Mouse (Mus musculus) midbrain, postnatal 0 days (tissue): ENCODE measurements around the gene Ada. TPM values are rescaled to one million over a fixed set of nuclear protein-coding genes. Genes with fewer than 3 reads are reported as not detected.

ENCODE experiments used
- ATAC-seq: fragments of 200-750 bp; cut with Nextera tagmentation; 2 replicates; pipeline ENCODE4 v1.8.0; 2017; ENCODE audit warnings: moderate number of reproducible peaks, mild to moderate bottlenecking, moderate TSS enrichment, moderate library complexity; ENCODE audit not compliant: low FRiP score
- DNase-seq: peaks from one replicate; pipeline ENCODE4 v3.0.0-alpha.2; 2015; ENCODE audit warnings: low spot score
- H3K27ac ChIP-seq: fragments of 300-500 bp; sonication (generic); 2 replicates; pipeline ENCODE4 v1.5.1; 2014; ENCODE audit warnings: low read depth, mild to moderate bottlenecking, low read length, mixed read lengths
- H3K27me3 ChIP-seq: fragments of 300-500 bp; sonication (generic); 2 replicates; pipeline ENCODE4 v1.6.1; 2014; ENCODE audit warnings: low read length, control low read depth, mixed read lengths; ENCODE audit not compliant: insufficient read depth
- H3K36me3 ChIP-seq: fragments of 300-500 bp; sonication (generic); 2 replicates; pipeline ENCODE4 v1.6.1; 2014; ENCODE audit warnings: low read length, control low read depth, mixed read lengths; ENCODE audit not compliant: insufficient read depth
- H3K4me1 ChIP-seq: fragments of 300-500 bp; sonication (generic); 2 replicates; pipeline ENCODE4 v1.6.1; 2014; ENCODE audit warnings: mild to moderate bottlenecking, control low read depth, antibody characterized with exemption, low read length, mixed read lengths; ENCODE audit not compliant: insufficient read depth
- H3K4me2 ChIP-seq: fragments of 300-500 bp; sonication (generic); 2 replicates; pipeline ENCODE4 v1.6.1; 2014; ENCODE audit warnings: low read depth, mild to moderate bottlenecking, low read length, mixed read lengths; ENCODE audit not compliant: poor library complexity, severe bottlenecking
- H3K4me3 ChIP-seq: fragments of 300-500 bp; sonication (generic); 2 replicates; pipeline ENCODE4 v1.5.1; 2014; ENCODE audit warnings: low read depth, mild to moderate bottlenecking, low read length, moderate library complexity
- H3K9ac ChIP-seq: fragments of 300-500 bp; sonication (generic); replicated peaks from 2 replicates; pipeline ENCODE4 v1.6.1; 2014; ENCODE audit warnings: mild to moderate bottlenecking, low read length, moderate library complexity, mixed read lengths; ENCODE audit not compliant: poor library complexity, severe bottlenecking
- H3K9me3 ChIP-seq: fragments of 300-500 bp; sonication (generic); 2 replicates; pipeline ENCODE4 v1.6.1; 2016; ENCODE audit warnings: low read length, control low read depth
- CTCF ChIP-seq: IDR thresholded peaks from 2 replicates; pipeline ENCODE4 v1.5.1; 2016; ENCODE audit warnings: antibody characterized with exemption, mild to moderate bottlenecking
- WGBS: fragments of 180-500 bp; shearing (Covaris S2); extraction: QIAGEN DNeasy Blood & Tissue Kit; methylation state at CpG from one replicate; pipeline ENCODE4 v1.1.7; 2014; 5-methylcytosine and 5-hydroxymethylcytosine counted together
- polyA plus RNA-seq: library from polyadenylated mRNA; unstranded; fragments of >200 nt; fragmentation: Nextera tagmentation; extraction: Ambion mirVana; gene quantifications from 2 replicates; pipeline ENCODE4 v1.2.1, GENCODE M21; 2015
- total RNA-seq: library from RNA; depleted of rRNA; stranded (reverse); fragments of >200 nt; gene quantifications from 2 replicates; pipeline ENCODE4 v1.2.3, GENCODE M21; 2014

Ada gene
- total and polyA plus RNA-seq, 2 experiments from 2014 or later: 1.4 to 3.7 TPM

DNA sequence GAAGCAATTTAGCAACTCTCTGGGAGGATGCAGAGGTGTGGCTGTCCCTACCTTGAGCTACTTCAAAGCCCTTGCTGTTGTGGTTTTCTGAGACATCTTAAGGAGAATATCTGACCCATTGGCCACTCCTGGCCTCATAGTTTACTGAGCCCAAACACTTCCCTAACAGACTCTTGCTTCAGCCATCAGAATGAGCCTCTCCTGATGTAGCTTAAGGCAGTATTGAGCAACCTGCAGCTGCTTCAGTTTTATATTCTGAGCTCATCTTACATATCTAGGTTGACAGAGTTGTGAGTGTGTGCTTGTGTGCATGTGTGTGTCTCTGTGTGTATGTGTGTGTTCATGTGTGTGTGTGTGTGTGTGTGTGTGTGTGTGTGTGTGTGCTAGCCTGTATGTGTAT lies 16.2 kb upstream of the Ada start:
- DNase-seq: no peak
- no peaks in the 10 kb centered on the region for H3K36me3 ChIP-seq
- no peaks in the 10 kb centered on the region for H3K4me1 ChIP-seq
- H3K27me3 ChIP-seq: no peaks in the 10 kb centered on the region
- TF ChIP-seq CTCF: no peak
- no peak for ATAC-seq
- no peak overlapping the region for H3K27ac ChIP-seq
- H3K4me3 ChIP-seq: no peak overlapping the region
- H3K9ac ChIP-seq: no peak overlapping the region
- H3K9me3 ChIP-seq: no peaks in the 10 kb centered on the region
- H3K4me2 ChIP-seq: no peak overlapping the region

DNA sequence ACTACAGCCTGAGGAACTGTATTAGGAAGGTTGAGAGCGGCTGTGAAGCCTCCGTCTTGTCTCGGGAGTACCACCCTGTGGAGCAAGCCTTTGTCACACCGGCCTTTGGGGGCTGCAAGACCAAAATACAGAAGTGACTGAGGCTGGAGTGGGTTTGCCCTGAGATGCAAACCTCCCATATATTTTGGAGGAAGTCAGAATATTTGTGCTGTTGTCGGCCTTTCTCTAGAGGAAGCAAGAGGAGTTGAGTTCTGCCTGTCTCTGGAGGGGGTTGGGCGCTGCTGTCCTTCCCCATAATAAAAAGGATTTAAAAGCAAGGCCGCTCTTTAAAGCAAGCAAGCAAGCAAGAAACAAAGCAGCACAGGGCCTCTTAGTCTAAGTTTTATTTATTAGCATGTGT lies 11.4 kb upstream of the Ada start:
- 86% methylated on average over 7 of the region's 7 CpGs for WGBS
- no peaks in the 10 kb centered on the region for H3K4me1 ChIP-seq
- H3K9me3 ChIP-seq: no peaks in the 10 kb centered on the region
- no peaks in the 10 kb centered on the region for H3K36me3 ChIP-seq
- H3K27me3 ChIP-seq: no peaks in the 10 kb centered on the region
- ATAC-seq (no peak), DNase-seq (no peak)
- TF ChIP-seq CTCF: no peak
- no peak overlapping the region for H3K4me2 ChIP-seq
- no peak overlapping the region for H3K27ac ChIP-seq
- no peak overlapping the region for H3K4me3 ChIP-seq
- H3K9ac ChIP-seq: no peak overlapping the region

DNA sequence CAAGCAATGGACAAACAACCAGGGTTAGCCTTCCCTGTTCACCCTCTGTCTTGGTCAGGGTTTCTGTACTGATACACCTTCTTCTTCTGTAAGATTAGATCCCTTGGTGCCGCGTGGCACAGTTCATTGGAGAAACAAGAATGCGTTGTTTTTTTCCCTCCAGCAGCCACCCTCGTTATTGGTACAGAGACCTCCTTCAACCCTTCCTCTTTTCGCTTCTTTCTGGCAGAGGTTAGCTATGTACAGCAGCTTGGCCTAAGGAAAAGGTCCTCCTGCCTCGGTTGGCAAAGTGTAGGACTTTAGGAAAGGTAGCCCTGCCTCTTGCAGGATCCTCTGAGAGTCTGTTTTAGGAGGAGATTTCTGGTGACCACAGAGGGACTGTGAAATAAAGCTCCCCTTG lies 10.6 kb upstream of the Ada start:
- H3K9me3 ChIP-seq: no peaks in the 10 kb centered on the region
- ATAC-seq: no peak
- 87% methylated on average over 6 of the region's 6 CpGs for WGBS

DNA sequence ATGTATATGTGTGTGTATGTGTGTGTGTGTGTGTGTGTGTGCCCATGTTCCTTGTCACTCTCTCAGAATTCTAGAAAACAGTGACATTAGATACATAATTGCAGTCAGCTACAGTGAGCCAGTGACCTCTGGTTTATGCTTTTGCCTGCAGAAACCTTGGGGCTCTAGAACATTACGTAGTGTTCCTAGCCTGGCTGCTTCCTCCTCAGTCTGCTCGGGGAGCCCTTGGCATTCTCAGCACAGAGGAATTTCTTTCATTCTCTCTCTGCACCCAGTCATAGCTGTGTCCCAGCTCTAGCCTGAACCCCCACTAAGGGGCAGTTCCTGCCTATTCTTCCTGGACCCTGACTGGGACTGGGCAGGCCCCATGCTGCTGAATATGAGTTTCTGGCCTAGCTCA lies 8.1 kb upstream of the Ada start:
- no peaks in the 10 kb centered on the region for H3K36me3 ChIP-seq
- no peaks in the 10 kb centered on the region for H3K4me1 ChIP-seq
- no peak overlapping the region for H3K27ac ChIP-seq
- DNase-seq (no peak), ATAC-seq (no peak)
- H3K9me3 ChIP-seq: no peaks in the 10 kb centered on the region
- H3K9ac ChIP-seq: no peak overlapping the region
- H3K4me2 ChIP-seq: no peak overlapping the region
- TF ChIP-seq CTCF: no peak
- no peak overlapping the region for H3K4me3 ChIP-seq
- no peaks in the 10 kb centered on the region for H3K27me3 ChIP-seq
- WGBS: 67% methylated on average over 2 of the region's 2 CpGs

More for the DNA sequence above, 10.6 kb upstream of the Ada start:
- no peak for DNase-seq
- H3K27me3 ChIP-seq: no peaks in the 10 kb centered on the region
- no peak overlapping the region for H3K9ac ChIP-seq
- H3K4me3 ChIP-seq: no peak overlapping the region
- H3K36me3 ChIP-seq: no peaks in the 10 kb centered on the region
- no peaks in the 10 kb centered on the region for H3K4me1 ChIP-seq
- TF ChIP-seq CTCF: no peak
- H3K4me2 ChIP-seq: no peak overlapping the region
- no peak overlapping the region for H3K27ac ChIP-seq

DNA sequence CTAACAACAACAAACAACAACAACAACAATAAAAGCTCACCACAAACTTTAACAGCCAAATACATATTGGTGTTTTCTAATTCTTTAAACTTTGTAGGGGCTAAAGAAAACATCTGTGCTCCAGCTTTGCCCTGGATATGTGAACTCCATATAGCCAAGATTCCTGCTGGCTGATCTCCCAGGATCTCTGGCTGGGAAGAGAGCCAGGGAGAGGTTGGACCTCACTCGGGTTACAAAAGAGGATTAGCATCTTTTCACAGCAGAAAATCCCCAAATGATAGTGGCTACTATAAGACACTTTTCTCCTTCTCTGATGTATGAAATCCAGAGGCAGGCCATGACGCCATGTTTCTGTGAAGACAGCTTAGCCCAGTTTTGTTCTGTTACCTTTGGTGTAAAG lies 6.7 kb upstream of the Ada start:
- no peak overlapping the region for H3K27ac ChIP-seq
- H3K4me1 ChIP-seq: no peaks in the 10 kb centered on the region
- H3K36me3 ChIP-seq: no peaks in the 10 kb centered on the region
- DNase-seq (peak; percentile 55), ATAC-seq (no peak)
- H3K4me2 ChIP-seq: no peak overlapping the region
- no peaks in the 10 kb centered on the region for H3K27me3 ChIP-seq
- 19% methylated on average over 2 of the region's 2 CpGs for WGBS
- H3K9ac ChIP-seq: no peak overlapping the region
- no peaks in the 10 kb centered on the region for H3K9me3 ChIP-seq
- no peak overlapping the region for H3K4me3 ChIP-seq
- TF ChIP-seq CTCF: no peak

DNA sequence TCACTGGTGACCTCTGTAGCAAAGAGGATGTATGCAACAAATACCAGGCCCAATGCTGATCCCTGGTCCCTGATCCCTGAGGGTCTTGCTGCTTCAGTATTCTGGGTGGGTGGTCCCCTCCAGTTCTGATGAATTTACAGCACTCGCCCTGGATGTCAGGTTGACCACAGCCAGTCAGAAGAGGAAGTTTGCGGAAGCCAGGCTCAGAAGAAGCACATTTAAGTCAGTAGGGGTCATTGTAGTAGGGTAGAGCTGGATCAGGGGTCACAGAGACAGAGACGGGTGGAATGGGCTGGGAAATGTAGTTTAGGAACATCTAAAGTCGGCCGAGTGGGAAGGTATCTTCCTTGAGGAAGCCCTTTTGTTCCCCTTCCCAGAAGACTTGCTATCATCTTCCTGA lies 4.2 kb upstream of the Ada start:
- Histone ChIP-seq H3K9me3 (no peaks in the 10 kb centered on the region), H3K9ac (no peak overlapping the region), H3K4me1 (peaks cover 3% of the 10 kb centered on the region; the same call in 1 of the 2 replicates), H3K27ac (no peak overlapping the region), H3K27me3 (no peaks in the 10 kb centered on the region), H3K36me3 (no peaks in the 10 kb centered on the region), H3K4me2 (no peak overlapping the region), H3K4me3 (no peak overlapping the region)
- TF ChIP-seq CTCF: no peak
- ATAC-seq (no peak), DNase-seq (no peak)
- WGBS: 88% methylated on average over 5 of the region's 5 CpGs
